Mouse (Mus musculus) heart, embryonic 11.5 days (tissue): ENCODE measurements around the gene Ctcf. TPM values are rescaled to one million over a fixed set of nuclear protein-coding genes. Genes with fewer than 3 reads are reported as not detected.

Experiments
- ATAC-seq: fragments of 200-750 bp; cut with Nextera tagmentation; replicated peaks from 2 replicates; pipeline ENCODE4 v1.8.0; 2017; ENCODE audit warnings: moderate library complexity; ENCODE audit not compliant: insufficient number of reproducible peaks, low FRiP score, low TSS enrichment
- H3K27ac ChIP-seq: fragments of 300-500 bp; sonication (generic); 2 replicates; pipeline ENCODE4 v1.5.1; 2014; ENCODE audit warnings: mild to moderate bottlenecking, low read depth, low read length
- H3K27me3 ChIP-seq: fragments of 300-500 bp; sonication (generic); 2 replicates; pipeline ENCODE4 v1.6.1; 2014; ENCODE audit warnings: mild to moderate bottlenecking, low read length, mixed read lengths; ENCODE audit not compliant: control insufficient read depth, insufficient read depth
- H3K36me3 ChIP-seq: fragments of 300-500 bp; sonication (generic); 2 replicates; pipeline ENCODE4 v1.6.1; 2014; ENCODE audit warnings: mild to moderate bottlenecking, low read length, moderate library complexity, mixed read lengths; ENCODE audit not compliant: control insufficient read depth, insufficient read depth
- H3K4me1 ChIP-seq: fragments of 300-500 bp; sonication (generic); 2 replicates; pipeline ENCODE4 v1.6.1; 2014; ENCODE audit warnings: low read length; ENCODE audit not compliant: control insufficient read depth, insufficient read depth
- H3K4me2 ChIP-seq: fragments of 300-500 bp; sonication (generic); 2 replicates; pipeline ENCODE4 v1.6.1; 2014; ENCODE audit warnings: mild to moderate bottlenecking, moderate library complexity
- H3K4me3 ChIP-seq: fragments of 300-500 bp; sonication (generic); 2 replicates; pipeline ENCODE4 v1.5.1; 2014; ENCODE audit warnings: low read depth, low read length
- H3K9ac ChIP-seq: fragments of 300-500 bp; sonication (generic); 2 replicates; pipeline ENCODE4 v1.6.1; 2014; ENCODE audit warnings: mild to moderate bottlenecking, low read depth, low read length, moderate library complexity
- H3K9me3 ChIP-seq: fragments of 300-500 bp; sonication (generic); replicated peaks from 2 replicates; pipeline ENCODE4 v1.6.1; 2016; ENCODE audit warnings: low read length; ENCODE audit not compliant: control insufficient read depth
- WGBS: fragments of 180-500 bp; shearing (Covaris S2); extraction: QIAGEN DNeasy Blood & Tissue Kit; methylation state at CpG from one replicate; pipeline ENCODE4 v1.1.7; 2014; ENCODE audit not compliant: insufficient replicate concordance; 5-methylcytosine and 5-hydroxymethylcytosine counted together
- polyA plus RNA-seq: library from polyadenylated mRNA; unstranded; fragments of >200 nt; fragmentation: Nextera tagmentation; extraction: Ambion mirVana; gene quantifications from 2 replicates; pipeline ENCODE4 v1.2.1, GENCODE M21; 2014

The Ctcf gene
- polyA plus RNA-seq, 1 experiment from 2014 or later, result 66.3 TPM

DNA sequence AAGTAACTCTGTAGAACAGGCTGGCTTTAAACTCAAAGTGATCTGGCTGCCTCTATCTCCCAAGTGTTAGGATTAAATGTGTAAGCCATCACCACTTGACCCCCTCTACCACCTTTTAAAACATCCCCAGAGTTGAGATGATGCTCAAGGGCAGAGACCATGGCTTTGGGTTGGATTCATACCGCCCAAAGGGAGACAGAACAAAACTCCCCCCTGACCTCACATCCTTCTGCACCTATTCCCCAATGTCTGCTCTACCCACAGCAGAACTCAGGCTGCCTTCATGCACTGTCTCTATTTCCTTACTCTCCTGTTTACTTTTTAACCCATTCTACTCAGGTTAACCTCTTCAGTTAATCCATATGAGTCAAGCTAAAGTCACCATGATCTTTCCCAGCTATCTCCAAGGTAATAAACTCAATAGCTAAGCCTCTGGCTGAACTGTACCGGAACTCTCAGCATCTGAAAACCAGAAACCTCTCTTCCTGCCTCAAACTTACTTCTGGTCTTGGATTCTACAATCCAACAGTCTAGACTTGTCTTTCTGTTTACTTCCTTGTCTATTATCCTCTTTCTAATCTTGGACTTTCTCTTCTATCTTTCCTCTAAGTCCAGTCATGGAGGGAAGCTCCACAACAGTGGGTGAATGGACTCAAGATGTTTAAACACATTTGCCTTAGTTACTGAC lies 1.5 kb upstream of the Ctcf start:
- no peak for ATAC-seq
- Histone ChIP-seq H3K9ac (peak overlapping the region; percentile 100; the same call in 1 of the 2 replicates), H3K27ac (no peak overlapping the region), H3K9me3 (no peaks in the 10 kb centered on the region), H3K4me1 (peaks cover 4% of the 10 kb centered on the region), H3K4me3 (peak overlapping the region; percentile 95), H3K27me3 (no peaks in the 10 kb centered on the region), H3K4me2 (peak overlapping the region; percentile 74), H3K36me3 (no peaks in the 10 kb centered on the region)
- 87% methylated on average over 2 of the region's 2 CpGs for WGBS

DNA sequence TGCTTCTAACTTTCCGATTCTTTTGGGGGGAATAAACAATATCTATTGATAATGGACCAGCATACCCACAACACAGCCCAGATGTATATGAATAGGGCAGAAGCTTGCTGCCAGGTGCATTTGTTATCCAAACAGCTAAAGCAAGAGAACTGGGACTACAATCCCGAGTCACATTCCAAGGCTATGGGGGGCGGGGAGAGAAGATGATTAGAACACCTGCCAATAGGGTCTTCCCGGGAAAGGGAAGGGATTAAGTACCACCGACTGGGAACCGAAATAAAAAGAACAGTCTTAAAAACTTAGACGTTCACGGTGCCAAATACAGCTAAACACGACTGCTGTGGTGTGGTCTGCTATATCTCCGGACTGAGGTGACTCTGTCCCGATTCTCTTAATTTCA lies 887 bp upstream of the Ctcf start:
- Histone ChIP-seq H3K9ac (peak overlapping the region; percentile 100), H3K27ac (peak overlapping the region; percentile 100; the same call in 1 of the 2 replicates), H3K27me3 (no peaks in the 10 kb centered on the region), H3K4me1 (peaks cover 4% of the 10 kb centered on the region), H3K4me2 (peak overlapping the region; percentile 74), H3K36me3 (no peaks in the 10 kb centered on the region), H3K4me3 (peak overlapping the region; percentile 95), H3K9me3 (no peaks in the 10 kb centered on the region)
- WGBS, result 5% methylated on average over 11 of the region's 11 CpGs
- ATAC-seq, result no peak

DNA sequence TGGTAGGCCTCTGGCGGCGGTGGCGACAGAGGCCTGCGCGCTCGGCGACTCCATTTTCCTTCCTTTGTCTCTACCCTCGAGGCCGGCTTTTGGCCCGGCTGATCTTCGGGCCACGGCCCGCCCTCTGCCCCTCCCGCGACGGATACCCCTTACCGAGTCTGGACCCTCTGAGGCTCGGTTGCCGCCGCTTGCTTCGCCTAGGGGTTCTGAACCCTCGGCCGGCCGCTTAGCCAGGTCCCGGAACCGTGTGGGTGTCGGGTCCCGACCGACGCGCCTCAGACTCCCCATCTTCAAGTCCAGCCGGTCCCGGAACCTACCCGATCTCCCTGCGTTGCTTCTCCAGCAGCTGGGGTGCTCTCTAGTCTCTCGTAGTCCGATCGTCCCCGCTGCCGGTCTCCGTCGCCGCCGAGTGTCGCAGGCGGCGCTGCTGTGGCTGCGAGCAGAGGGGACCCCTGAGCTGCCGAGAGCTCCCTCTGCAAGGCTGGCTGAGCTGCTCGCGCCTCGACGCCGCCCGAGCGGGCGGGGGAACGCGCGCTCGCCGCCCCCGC lies 669 bp downstream of the Ctcf start, which contains the start of gene Agrp:
TSS of gene Agrp (minus strand) at position 431 of the 548 bp plus-strand sequence.
- ATAC-seq, result no peak
- peak within 1 kb of the TSS; percentile 95 for H3K4me3 ChIP-seq
- no peaks in the 10 kb centered on the region for H3K36me3 ChIP-seq
- peak within 1 kb of the TSS; percentile 74 for H3K4me2 ChIP-seq
- peak within 1 kb of the TSS; percentile 100 for H3K9ac ChIP-seq
- 0% methylated on average over 51 of the region's 63 CpGs for WGBS
- H3K27me3 ChIP-seq, result no peaks in the 10 kb centered on the region
- H3K4me1 ChIP-seq, result peaks cover 4% of the 10 kb centered on the region
- H3K9me3 ChIP-seq, result no peaks in the 10 kb centered on the region
- peak within 1 kb of the TSS; percentile 100 for H3K27ac ChIP-seq

DNA sequence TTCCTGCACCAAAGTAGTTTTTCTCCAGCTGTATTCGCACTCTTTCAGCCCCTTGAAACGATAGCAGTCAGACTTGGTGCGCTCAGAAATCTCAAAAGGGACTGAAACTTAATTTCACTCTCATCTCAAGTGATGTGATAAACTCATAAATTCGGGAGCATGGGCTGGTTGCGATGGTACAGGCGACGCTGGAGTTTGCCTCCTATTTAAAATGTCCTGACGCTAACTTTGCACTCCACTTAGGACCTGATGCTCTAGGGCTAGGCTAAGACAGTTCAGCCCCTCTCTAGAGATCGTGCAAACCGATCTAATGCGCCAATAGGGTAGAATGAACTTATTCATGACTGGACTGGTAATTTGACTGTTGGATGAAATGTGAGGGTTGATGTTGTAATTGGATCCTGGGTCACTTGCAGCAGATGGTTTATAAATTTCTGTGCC lies 1.3 kb downstream of the Ctcf start:
- Histone ChIP-seq H3K4me1 (peaks cover 4% of the 10 kb centered on the region), H3K9ac (peak overlapping the region; percentile 100), H3K36me3 (no peaks in the 10 kb centered on the region), H3K9me3 (no peaks in the 10 kb centered on the region), H3K27ac (peak overlapping the region; percentile 100), H3K4me2 (peak overlapping the region; percentile 74), H3K4me3 (peak overlapping the region; percentile 95), H3K27me3 (no peaks in the 10 kb centered on the region)
- WGBS, result 1% methylated on average over 11 of the region's 11 CpGs
- ATAC-seq, result no peak

DNA sequence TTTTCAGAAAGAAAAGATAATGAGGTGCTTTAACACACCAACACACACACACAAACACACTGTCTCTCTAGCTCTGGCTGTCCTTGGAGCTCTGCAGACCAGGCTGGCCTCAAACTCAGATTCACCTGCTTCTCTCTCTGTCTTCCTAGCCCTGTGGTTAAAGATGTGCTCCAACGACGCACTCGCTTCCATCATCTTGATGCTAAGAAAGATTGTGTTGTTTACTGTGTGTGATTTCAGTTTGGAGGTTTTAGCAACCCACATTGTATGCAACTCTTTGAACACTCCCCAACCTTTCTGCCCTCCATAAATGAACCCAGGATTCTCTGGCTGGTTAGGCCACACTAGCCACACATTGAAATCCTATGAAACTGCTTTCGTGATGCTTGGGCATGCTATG lies 2.1 kb downstream of the Ctcf start:
- Histone ChIP-seq H3K4me2 (peak overlapping the region; percentile 74), H3K4me3 (peak overlapping the region; percentile 95), H3K4me1 (peaks cover 4% of the 10 kb centered on the region), H3K36me3 (no peaks in the 10 kb centered on the region), H3K27ac (no peak overlapping the region), H3K9me3 (no peaks in the 10 kb centered on the region), H3K9ac (no peak overlapping the region), H3K27me3 (no peaks in the 10 kb centered on the region)
- 92% methylated on average over 4 of the region's 4 CpGs for WGBS
- ATAC-seq, result no peak

DNA sequence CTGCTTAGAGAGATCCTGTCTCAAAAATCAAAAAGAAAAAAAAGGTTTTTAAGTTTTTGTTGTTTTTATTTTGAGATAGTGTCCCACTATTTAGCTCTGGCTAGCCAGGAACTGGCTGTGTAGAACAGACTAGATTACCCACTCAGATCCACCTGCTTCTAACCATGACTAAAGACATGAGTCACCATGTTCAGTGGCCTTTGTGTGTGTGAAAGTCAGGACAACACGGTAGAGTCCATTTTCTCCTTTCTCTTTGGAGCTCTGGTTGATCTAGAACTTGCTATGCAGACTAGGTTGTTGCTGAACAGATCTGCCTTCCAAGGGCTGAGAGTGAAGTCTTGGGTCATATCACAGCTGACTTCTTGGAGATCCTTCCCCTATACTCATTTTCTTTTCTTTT lies 3.5 kb downstream of the Ctcf start:
- no peak overlapping the region for H3K4me3 ChIP-seq
- H3K4me1 ChIP-seq, result peaks cover 4% of the 10 kb centered on the region
- H3K36me3 ChIP-seq, result 0 out of 2 replicates have a peak, but pooled peaks cover 5% of the 10 kb centered on the region
- H3K9ac ChIP-seq, result no peak overlapping the region
- H3K9me3 ChIP-seq, result no peaks in the 10 kb centered on the region
- no peak for ATAC-seq
- no peak overlapping the region for H3K4me2 ChIP-seq
- H3K27me3 ChIP-seq, result no peaks in the 10 kb centered on the region
- 83% methylated on average over 1 of the region's 1 CpGs for WGBS
- no peak overlapping the region for H3K27ac ChIP-seq

DNA sequence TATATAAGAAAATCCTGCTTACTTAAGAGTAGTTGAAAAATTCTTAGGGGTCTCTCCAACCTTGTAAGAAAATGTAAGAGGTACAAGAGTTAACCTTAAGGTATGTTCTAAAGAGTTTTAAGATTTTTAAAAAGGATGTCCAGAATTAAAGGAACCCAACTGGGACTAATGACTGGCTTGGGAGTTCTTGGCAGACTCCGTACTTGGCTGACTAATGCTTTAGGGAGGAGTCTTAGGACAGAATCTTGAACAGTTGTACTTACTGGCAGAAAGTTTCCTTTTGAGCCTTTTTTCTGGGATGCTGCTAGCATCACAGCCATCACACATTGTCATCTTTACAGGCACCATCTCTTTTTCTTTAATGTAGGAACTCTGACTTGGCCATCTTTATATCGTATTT lies 4.1 kb downstream of the Ctcf start:
- 85% methylated on average over 2 of the region's 2 CpGs for WGBS
- no peak for ATAC-seq

DNA sequence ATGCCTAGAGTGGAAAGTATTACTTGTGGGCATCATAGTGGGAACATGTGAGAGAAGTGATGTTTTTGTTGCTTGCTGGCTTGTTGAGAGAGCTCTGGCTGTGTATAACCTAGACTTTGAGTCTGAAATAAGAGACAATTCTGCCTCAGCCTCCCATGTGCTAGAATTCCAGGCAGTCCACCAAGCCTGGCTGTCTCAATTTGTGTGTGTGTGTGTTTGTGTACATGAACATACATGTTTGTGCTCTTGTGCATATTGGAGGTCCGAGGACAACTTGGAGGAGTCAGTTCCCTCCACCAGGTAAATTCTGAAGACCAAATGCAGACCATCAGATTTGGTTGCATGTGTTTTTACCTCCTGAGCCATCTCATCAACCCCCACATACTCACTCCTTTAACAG lies 8.8 kb downstream of the Ctcf start:
- no peak overlapping the region for H3K9ac ChIP-seq
- no peaks in the 10 kb centered on the region for H3K27me3 ChIP-seq
- no peak overlapping the region for H3K27ac ChIP-seq
- peaks cover 9% of the 10 kb centered on the region for H3K36me3 ChIP-seq
- no peak for ATAC-seq
- no peaks in the 10 kb centered on the region for H3K4me1 ChIP-seq
- WGBS, result 93% methylated on average over 1 of the region's 1 CpGs
- no peak overlapping the region for H3K4me2 ChIP-seq
- H3K9me3 ChIP-seq, result no peaks in the 10 kb centered on the region
- H3K4me3 ChIP-seq, result no peak overlapping the region

More for the DNA sequence above, 4.1 kb downstream of the Ctcf start:
- Histone ChIP-seq H3K9me3 (no peaks in the 10 kb centered on the region), H3K27me3 (no peaks in the 10 kb centered on the region), H3K4me2 (no peak overlapping the region), H3K36me3 (peaks cover 9% of the 10 kb centered on the region), H3K4me3 (no peak overlapping the region), H3K4me1 (peaks cover 4% of the 10 kb centered on the region), H3K27ac (no peak overlapping the region), H3K9ac (no peak overlapping the region)

DNA sequence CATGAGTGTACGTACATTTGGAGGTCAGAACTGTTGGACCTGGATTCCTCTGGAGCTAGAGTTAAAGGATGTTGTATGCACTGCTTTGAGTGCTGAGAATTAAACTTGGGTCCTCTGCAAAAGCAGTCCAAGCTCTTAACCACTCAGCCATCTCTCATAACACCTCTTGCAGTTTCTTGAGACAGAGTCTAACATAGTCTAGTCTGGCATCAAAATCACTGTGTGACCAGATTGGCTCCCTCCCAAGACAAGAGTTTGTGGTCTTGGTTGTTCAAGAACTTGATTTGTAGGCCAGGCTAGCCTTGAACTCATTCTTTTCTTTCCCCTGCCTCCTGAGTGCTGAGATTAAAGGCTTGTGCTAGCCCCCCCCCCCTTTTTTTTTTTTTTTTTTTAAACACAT lies 12.6 kb downstream of the Ctcf start:
- 91% methylated on average over 1 of the region's 1 CpGs for WGBS

More for the DNA sequence above, 12.6 kb downstream of the Ctcf start:
- H3K4me3 ChIP-seq, result no peak overlapping the region
- peaks cover 14% of the 10 kb centered on the region for H3K36me3 ChIP-seq
- no peak overlapping the region for H3K27ac ChIP-seq
- H3K9ac ChIP-seq, result no peak overlapping the region
- H3K9me3 ChIP-seq, result no peaks in the 10 kb centered on the region
- no peak for ATAC-seq
- no peak overlapping the region for H3K4me2 ChIP-seq
- no peaks in the 10 kb centered on the region for H3K27me3 ChIP-seq
- H3K4me1 ChIP-seq, result no peaks in the 10 kb centered on the region
